Mouse (Mus musculus): ENCODE results near the gene Espl1.

GRCm38 (mm10) chr15:102263037-102263436, 33.0 kb upstream of the Espl1 start:
- TF ChIP-seq CTCF (IDR thresholded peaks at IDR 0.05; ENCODE audit: insufficient read depth, low read depth, low read length), result no peak
- no peak for TF ChIP-seq POLR2A (IDR thresholded peaks at IDR 0.05; ENCODE audit: insufficient read depth, low read depth, low read length)
